Mouse (Mus musculus): Measurements from ENCODE around the gene Fam155a.
A peak's percentile ranks its signal among the peaks of the same experiment; 100 is the strongest.
"Not testable (repeated sequence)": the region's sequence is repeated elsewhere in the genome, so short reads cannot be mapped to it uniquely, and the experiment has no call there.

Gene Fam155a

GRCm38 (mm10) chr8:9770999-9771605 is at the start of gene Fam155a:
Gene Fam155a (minus strand): TSS chr8:9771161.
- no peak for DNase-seq

- no peak for DNase-seq
Measured at GRCm38 (mm10) chr8:9813273-9813946, 42.4 kb upstream of the Fam155a start.

- DNase-seq, result no peak
Measured at GRCm38 (mm10) chr8:9810955-9811530, 40.1 kb upstream of the Fam155a start.

- no peak for DNase-seq
Measured at GRCm38 (mm10) chr8:9808596-9808995, 37.6 kb upstream of the Fam155a start.

GRCm38 (mm10) chr8:9805676-9806075 is 34.7 kb upstream of the Fam155a start:
- DNase-seq, result no peak

GRCm38 (mm10) chr8:9800346-9800745 is 29.4 kb upstream of the Fam155a start:
- not testable (repeated sequence) for DNase-seq

GRCm38 (mm10) chr8:9799923-9800322 is 29.0 kb upstream of the Fam155a start:
- no peak for DNase-seq

- no peak for DNase-seq
Measured at GRCm38 (mm10) chr8:9797514-9797913, 26.6 kb upstream of the Fam155a start.

GRCm38 (mm10) chr8:9795724-9796123 is 24.8 kb upstream of the Fam155a start:
- no peak for DNase-seq

GRCm38 (mm10) chr8:9793351-9793750 is 22.4 kb upstream of the Fam155a start:
- no peak for DNase-seq

GRCm38 (mm10) chr8:9780332-9780731 is 9.4 kb upstream of the Fam155a start:
- no peak for DNase-seq

GRCm38 (mm10) chr8:9778148-9778547 is 7.2 kb upstream of the Fam155a start:
- DNase-seq, result no peak

- no peak for DNase-seq
Measured at GRCm38 (mm10) chr8:9776818-9777217, 5.9 kb upstream of the Fam155a start.

GRCm38 (mm10) chr8:9772519-9772840 is 1.5 kb upstream of the Fam155a start:
- DNase-seq, result no peak

GRCm38 (mm10) chr8:9771606-9772518 is 901 bp upstream of the Fam155a start:
- no peak for DNase-seq

GRCm38 (mm10) chr8:9770261-9770998 is 531 bp downstream of the Fam155a start:
- DNase-seq, result no peak

GRCm38 (mm10) chr8:9769061-9769460 is 1.9 kb downstream of the Fam155a start:
- DNase-seq, result peak; percentile 34 to 40

GRCm38 (mm10) chr8:9735169-9735568 is 35.8 kb downstream of the Fam155a start:
- DNase-seq, result no peak

- no peak for DNase-seq
Measured at GRCm38 (mm10) chr8:9709791-9710190, 61.2 kb downstream of the Fam155a start.

- DNase-seq, result no peak
Measured at GRCm38 (mm10) chr8:9707433-9707832, 63.5 kb downstream of the Fam155a start.

GRCm38 (mm10) chr8:9694794-9695193 is 76.2 kb downstream of the Fam155a start:
- DNase-seq, result no peak

GRCm38 (mm10) chr8:9692370-9692769 is 78.6 kb downstream of the Fam155a start:
- no peak for DNase-seq

GRCm38 (mm10) chr8:9660014-9660413 is 110.9 kb downstream of the Fam155a start:
- DNase-seq, result not testable (repeated sequence)
